In genomic region chr8:123978166-123978838, GRCm38 (mm10) we compare ENCODE assay signal across 9 mouse cellular contexts. TPM values are rescaled to one million over a fixed set of nuclear protein-coding genes. Genes with fewer than 3 reads are reported as not detected.
DNase-seq lines count a peak whose midpoint lies in the region; ATAC-seq lines count a peak whose summit lies in the region.
"Had no signal": no experiment of that assay in that cellular context is flagged by ENCODE, and none has a peak within 500 bp of the region (broad histone marks: within the 10 kb centered on the region; RNA-seq: fewer than 3 reads in every experiment).

No protein-coding gene starts in this region.

- no peaks in the 10 kb centered on the region for H3K36me3 ChIP-seq in kidney, embryonic 14.5 days (ENCODE audit: control insufficient read depth, insufficient read depth, low read length)
- H3K36me3 ChIP-seq in midbrain, embryonic 15.5 days (replicated peaks): no peaks in the 10 kb centered on the region
- H3K36me3 ChIP-seq: limb, embryonic 15.5 days had no signal

- WGBS in kidney, embryonic 14.5 days: 49% methylated on average over 14 of the region's 14 CpGs
- 79% methylated on average over 14 of the region's 14 CpGs for WGBS in midbrain, embryonic 15.5 days

- no peak overlapping the region for H3K27ac ChIP-seq in kidney, embryonic 14.5 days (ENCODE audit: low read depth, low read length)
- no peak overlapping the region for H3K27ac ChIP-seq in midbrain, embryonic 15.5 days
- H3K27ac ChIP-seq: limb, embryonic 15.5 days had no signal

- H3K27me3 ChIP-seq in kidney, embryonic 14.5 days (ENCODE audit: control insufficient read depth, insufficient read depth, low read length): no peaks in the 10 kb centered on the region
- H3K27me3 ChIP-seq in midbrain, embryonic 15.5 days (replicated peaks): no peaks in the 10 kb centered on the region
- H3K27me3 ChIP-seq: limb, embryonic 15.5 days had no signal

- 0 out of 2 replicates have a peak, but pooled peaks cover 7% of the 10 kb centered on the region for H3K4me1 ChIP-seq in kidney, embryonic 14.5 days (ENCODE audit: control insufficient read depth, insufficient read depth, low read length)
- H3K4me1 ChIP-seq in midbrain, embryonic 15.5 days: peaks cover 25% of the 10 kb centered on the region

- peak overlapping the region; percentile 12; the same call in 1 of the 2 replicates for H3K4me2 ChIP-seq in kidney, embryonic 14.5 days (replicated peaks; ENCODE audit: low read depth, low read length)
- H3K4me2 ChIP-seq in midbrain, embryonic 15.5 days: no peak overlapping the region
- H3K4me2 ChIP-seq: limb, embryonic 15.5 days had no signal

- no peak overlapping the region for H3K4me3 ChIP-seq in kidney, embryonic 14.5 days (ENCODE audit: low read length)
- no peak overlapping the region for H3K4me3 ChIP-seq in midbrain, embryonic 15.5 days
- H3K4me3 ChIP-seq: limb, embryonic 15.5 days had no signal

- no peak for ATAC-seq in kidney, embryonic 14.5 days (ENCODE audit: low FRiP score, low TSS enrichment)
- no peak for ATAC-seq in midbrain, embryonic 15.5 days (replicated peaks)

- no peaks in the 10 kb centered on the region for H3K9me3 ChIP-seq in kidney, embryonic 14.5 days (ENCODE audit: control insufficient read depth, low read length)
- H3K9me3 ChIP-seq in midbrain, embryonic 15.5 days: no peaks in the 10 kb centered on the region
- H3K9me3 ChIP-seq: limb, embryonic 15.5 days had no signal

- no peak for DNase-seq in kidney, adult 11 months
- DNase-seq in NIH3T3 (ENCODE audit: low read depth): peak; percentile 29
- peak; percentile 28 to 63 for DNase-seq in cerebellum, postnatal 25 days
- DNase-seq in kidney, postnatal 10 days: peak; percentile 80
- no peak for DNase-seq in urinary bladder, postnatal 4 days (ENCODE audit: low spot score in 2 of 2)
- no peak for DNase-seq in spleen, postnatal 14 days (ENCODE audit: low spot score in 2 of 2)

- no peak overlapping the region for H3K9ac ChIP-seq in kidney, embryonic 14.5 days (ENCODE audit: low read depth, low read length)
- no peak overlapping the region for H3K9ac ChIP-seq in midbrain, embryonic 15.5 days
- H3K9ac ChIP-seq: limb, embryonic 15.5 days had no signal

RNA-seq across cellular contexts. Expression of gene Abcb10, which starts 4.6 kb away (rescaled TPM):
- polyA plus RNA-seq in kidney, embryonic 14.5 days (2014; fragmentation: Nextera tagmentation; extraction: Ambion mirVana): 9.1 and 17.1 TPM in 2 replicates
- 15.6 and 16.8 TPM in 2 replicates for polyA plus RNA-seq in midbrain, embryonic 15.5 days (2015; fragmentation: Nextera tagmentation; extraction: Ambion mirVana)

RNA-seq across cellular contexts. Expression of gene Nup133, which starts 29.2 kb away (rescaled TPM):
- 31.8 and 55.0 TPM in 2 replicates for polyA plus RNA-seq in kidney, embryonic 14.5 days (2014; fragmentation: Nextera tagmentation; extraction: Ambion mirVana)
- polyA plus RNA-seq in midbrain, embryonic 15.5 days (2015; fragmentation: Nextera tagmentation; extraction: Ambion mirVana): 22.8 and 22.9 TPM in 2 replicates

RNA-seq across cellular contexts. Expression of gene Taf5l, which starts 42.9 kb away (rescaled TPM):
- polyA plus RNA-seq in kidney, embryonic 14.5 days (2014; fragmentation: Nextera tagmentation; extraction: Ambion mirVana): 29.6 and 53.3 TPM in 2 replicates
- polyA plus RNA-seq in midbrain, embryonic 15.5 days (2015; fragmentation: Nextera tagmentation; extraction: Ambion mirVana): 24.6 and 25.9 TPM in 2 replicates

RNA-seq across cellular contexts. Expression of gene Urb2, which starts 43.0 kb away (rescaled TPM):
- 4.8 and 10.2 TPM in 2 replicates for polyA plus RNA-seq in kidney, embryonic 14.5 days (2014; fragmentation: Nextera tagmentation; extraction: Ambion mirVana)
- 3.5 and 4.1 TPM in 2 replicates for polyA plus RNA-seq in midbrain, embryonic 15.5 days (2015; fragmentation: Nextera tagmentation; extraction: Ambion mirVana)

Comparison
In these comparisons a context has a peak if more than half of its experiments do, and no peak if none do; other contexts are left out.
1. DNase-seq: peak in NIH3T3 (single experiment), cerebellum, postnatal 25 days (2 of 2) and kidney, postnatal 10 days (single experiment); none in kidney, adult 11 months (single experiment), urinary bladder, postnatal 4 days (0 of 2) and spleen, postnatal 14 days (0 of 2).